Mouse (Mus musculus): Measurements from ENCODE around the gene Ifi211.
"Not testable (repeated sequence)": the region's sequence is repeated elsewhere in the genome, so short reads cannot be mapped to it uniquely, and the experiment has no call there.

DNA sequence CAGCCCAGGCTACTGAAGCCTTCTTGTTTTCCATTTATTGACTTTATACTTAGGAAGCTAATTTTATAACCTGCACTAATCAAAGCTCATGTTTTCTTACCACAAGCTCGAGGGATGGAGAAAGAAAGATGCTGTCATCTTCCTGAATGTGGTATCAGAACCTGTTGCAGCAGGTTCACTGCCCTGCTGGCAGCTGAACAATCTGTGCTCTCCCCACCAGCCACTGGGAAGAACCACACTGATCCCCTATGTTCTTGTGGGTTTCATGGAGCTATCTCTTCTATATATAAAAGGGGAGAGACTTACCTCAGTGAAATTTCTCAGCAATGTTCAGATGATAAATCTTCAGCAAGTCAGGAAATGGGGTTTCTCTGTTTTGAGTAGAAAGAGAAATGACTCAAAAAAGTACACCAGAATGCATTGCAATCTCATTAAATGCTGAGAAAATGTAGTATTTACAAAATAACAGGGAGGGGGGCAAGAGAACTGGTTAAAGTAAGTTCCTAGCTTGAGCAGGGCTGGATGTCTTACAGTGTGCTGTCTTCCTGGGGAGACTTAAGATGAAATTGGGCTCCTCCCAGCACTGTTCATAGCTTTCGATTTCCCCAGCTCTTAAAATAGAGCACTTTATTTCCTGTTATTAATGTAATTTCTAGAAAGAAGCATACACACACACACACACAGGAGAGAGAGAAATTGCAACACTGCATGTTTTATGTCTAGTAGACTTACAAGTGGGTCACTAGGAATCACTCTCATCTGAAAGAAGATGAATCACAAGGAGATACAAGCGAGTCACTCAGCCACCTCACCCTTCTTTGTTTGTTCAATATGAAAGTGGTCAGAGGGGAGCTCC, 29.3 kb upstream of the Ifi211 start, which contains the start of the genes Mndal and Ifi203:
- not testable (repeated sequence) for TF ChIP-seq CTCF, EP300 (IDR thresholded peaks at IDR 0.05; ENCODE audit: low read depth)
